Mouse (Mus musculus): ENCODE data around the gene Sowahc.

Gene Sowahc

DNA sequence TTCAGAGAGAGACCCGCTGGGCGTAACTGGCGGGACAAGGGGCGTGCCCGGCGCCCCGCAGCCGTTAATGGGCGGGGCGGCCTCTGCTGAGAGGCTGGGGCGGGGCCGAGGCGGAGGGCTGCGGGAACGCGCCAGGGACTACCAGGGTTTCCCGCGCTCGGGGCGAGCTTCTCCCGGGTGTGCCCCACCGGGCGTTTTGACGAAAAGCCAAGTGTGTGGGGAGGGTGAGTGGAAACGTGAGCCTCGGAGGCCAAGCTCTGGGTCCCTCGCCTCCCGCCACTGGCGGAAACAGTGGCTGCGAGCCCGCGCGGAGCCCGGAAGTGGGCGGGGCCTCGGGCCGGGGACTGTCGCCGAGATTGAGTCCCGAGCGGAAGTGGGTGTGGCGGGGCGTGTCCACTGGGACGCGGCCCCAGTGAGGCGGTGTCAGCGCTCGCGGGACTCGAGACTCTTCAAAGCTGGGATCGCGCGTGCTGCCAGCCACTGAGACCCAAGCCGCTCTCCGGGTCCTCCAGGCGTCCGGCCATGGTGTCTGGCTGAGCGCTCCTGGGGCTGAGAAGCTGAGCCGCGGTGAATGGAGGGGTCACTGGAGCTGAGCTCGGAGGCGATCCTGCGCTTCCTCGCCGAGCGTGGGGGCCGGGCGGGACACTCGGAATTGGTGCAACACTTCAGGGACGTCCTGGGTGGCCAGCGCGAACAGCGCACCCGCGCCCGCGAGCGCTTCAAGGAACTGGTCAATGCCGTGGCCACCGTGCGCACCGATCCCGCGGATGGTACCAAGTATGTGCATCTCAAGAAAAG lies at the start of gene Sowahc, which contains the start of gene Sept10:
TSS of gene Sowahc (plus strand) at position 481 of the 798 bp plus-strand sequence.
TSS of gene Sept10 (minus strand) at position 375 of the 798 bp plus-strand sequence.
- peak; percentile 94 to 98 for DNase-seq (ENCODE audit: low read depth in 1 of 2, low spot score in 2 of 2)

DNA sequence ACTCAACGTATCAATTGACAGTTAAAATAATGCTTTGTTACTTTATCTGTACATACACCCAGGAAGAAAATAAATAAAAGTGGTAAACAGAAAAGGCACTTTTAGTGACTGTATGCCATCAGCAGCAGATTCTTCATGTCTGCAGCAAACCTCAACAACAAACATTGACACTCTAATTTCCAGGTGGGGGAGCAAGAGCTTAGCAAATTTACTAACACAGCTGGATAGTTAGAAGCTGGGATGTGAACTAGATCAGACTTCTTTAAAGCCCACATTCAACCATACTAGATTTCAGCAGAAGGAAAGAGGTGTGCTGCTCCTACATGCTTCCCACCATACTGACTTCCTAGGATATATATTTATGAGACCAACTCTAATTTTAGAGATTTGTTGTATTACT lies 49.2 kb upstream of the Sowahc start:
- DNase-seq (ENCODE audit: low read depth in 1 of 2, low spot score in 2 of 2) = no peak

DNA sequence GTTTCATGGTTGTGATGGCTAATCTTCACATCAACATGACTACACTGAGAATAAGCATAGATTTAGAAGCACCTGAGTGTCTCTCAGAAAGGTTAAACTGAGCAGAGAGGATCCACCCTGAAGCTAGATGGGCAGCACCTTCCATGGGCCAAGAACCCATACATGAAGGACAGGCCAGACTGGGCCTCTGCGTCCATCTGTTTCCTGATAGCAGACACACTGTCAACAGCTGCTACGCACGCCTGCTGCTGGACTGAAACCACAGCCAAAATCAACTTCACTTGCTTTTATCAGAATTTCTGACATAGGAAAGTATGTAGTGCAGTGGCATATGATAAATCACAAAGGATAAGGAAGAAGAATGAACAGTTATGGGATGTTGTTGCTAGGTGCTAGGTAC lies 42.1 kb upstream of the Sowahc start:
- no peak for DNase-seq (ENCODE audit: low read depth in 1 of 2, low spot score in 2 of 2)

DNA sequence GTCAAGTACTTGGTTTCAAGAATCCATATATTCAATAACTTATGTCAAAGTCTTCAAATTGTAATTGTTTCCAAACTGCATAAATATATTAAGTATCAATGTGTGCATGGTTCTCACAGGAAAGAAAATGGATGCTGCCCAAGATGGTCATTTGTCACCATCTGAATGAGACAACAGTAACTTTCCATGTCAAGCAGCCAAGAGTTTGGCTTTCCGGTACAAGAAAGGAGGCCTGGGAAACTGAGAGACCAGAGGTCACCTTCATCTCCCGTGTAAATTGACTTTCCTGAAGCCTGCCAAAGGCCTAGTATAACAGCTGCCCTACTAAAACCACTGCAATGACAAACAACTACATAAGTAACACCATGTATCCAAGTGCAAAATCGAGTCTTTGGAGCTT lies 39.4 kb upstream of the Sowahc start:
- DNase-seq (ENCODE audit: low read depth in 1 of 2, low spot score in 2 of 2) = no peak

DNA sequence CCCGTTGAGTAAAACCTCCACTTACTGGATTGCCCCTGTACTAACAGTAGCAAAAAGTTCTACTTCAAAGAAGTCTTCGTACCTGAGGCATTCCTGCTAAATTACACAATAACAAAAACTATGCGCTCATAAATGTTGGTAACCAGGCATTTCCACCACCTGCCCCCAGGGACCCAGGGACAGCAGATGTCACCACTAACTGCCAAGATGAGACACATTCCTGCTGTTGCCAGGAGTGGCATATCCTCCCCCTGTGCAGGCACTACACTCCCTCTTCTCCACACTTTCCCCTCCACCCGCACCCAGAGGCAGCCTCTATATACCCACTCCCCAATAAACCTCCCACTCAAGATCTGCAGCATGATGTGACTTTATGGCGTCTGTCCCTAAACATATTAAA lies 26.9 kb upstream of the Sowahc start:
- DNase-seq (ENCODE audit: low read depth in 1 of 2, low spot score in 2 of 2) = no peak

DNA sequence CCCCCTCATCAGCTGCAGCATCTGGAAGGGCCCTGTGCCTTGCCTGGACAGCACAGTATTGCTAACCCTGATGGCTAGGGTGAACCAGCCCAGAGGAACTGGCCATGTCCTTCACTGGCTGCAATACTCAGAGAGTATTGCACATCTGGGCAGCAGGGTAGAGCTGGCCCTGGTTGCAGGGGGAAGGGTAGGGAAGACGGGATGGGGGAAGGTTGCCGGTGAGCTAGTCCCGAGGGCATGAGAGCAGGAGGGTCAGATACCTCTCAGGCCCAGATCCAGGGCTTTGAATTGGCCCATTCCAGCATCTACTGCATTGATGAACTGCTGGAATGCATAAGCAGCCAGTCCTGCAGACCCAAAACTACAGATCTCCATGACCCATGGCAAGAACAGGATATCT lies 25.0 kb upstream of the Sowahc start:
- DNase-seq (ENCODE audit: low read depth in 1 of 2, low spot score in 2 of 2) = no peak

DNA sequence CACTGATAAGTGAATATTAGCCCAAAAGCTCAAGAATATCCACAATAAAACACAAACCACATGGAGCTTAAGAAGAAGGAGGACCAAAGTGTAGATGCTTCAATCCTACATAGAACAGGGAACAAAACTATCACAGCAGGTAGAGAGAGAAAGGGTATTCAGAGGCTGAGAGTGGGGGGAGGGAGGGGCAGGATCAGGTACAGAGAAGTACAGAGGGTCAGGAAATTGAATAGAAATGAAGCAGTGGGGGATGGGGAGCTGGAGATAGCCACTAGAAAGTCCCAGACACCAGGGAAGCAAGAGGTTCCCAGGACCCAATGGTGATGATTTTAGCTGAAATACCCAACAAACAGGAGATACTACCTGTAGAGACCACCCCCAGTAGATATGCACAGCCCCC lies 21.7 kb upstream of the Sowahc start:
- DNase-seq (ENCODE audit: low read depth in 1 of 2, low spot score in 2 of 2) = no peak

DNA sequence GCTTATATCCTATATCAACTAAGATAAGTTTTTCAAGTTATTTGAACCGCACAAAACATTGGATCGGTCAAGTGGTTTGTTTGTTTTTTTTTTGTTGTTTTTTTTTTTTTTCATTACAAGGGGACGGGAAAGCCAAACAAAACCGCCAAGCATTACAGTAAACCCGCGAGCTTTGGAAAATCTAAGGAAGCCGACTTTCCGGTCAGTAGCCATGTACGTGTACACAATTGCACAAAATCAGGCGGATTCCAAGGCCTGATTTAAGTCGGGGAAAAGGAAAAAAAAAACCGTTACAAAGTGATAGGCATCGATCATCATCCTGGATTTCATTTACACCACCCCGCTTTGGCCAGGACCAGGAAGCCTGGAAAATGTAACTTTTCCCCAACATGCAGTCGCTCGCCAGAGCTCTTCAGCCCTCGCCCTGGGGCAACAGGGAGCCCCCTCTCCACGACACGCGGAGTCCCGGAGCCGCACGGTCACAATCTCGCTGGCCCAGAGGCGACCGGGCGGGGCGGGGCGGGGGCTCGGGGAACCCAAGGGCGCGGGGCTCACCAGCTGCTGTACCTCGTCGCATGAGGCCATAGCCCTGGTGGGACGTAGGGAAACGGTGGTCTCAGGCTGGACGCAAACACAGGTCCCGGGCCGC lies 805 bp upstream of the Sowahc start:
- no peak for DNase-seq (ENCODE audit: low read depth in 1 of 2, low spot score in 2 of 2)

DNA sequence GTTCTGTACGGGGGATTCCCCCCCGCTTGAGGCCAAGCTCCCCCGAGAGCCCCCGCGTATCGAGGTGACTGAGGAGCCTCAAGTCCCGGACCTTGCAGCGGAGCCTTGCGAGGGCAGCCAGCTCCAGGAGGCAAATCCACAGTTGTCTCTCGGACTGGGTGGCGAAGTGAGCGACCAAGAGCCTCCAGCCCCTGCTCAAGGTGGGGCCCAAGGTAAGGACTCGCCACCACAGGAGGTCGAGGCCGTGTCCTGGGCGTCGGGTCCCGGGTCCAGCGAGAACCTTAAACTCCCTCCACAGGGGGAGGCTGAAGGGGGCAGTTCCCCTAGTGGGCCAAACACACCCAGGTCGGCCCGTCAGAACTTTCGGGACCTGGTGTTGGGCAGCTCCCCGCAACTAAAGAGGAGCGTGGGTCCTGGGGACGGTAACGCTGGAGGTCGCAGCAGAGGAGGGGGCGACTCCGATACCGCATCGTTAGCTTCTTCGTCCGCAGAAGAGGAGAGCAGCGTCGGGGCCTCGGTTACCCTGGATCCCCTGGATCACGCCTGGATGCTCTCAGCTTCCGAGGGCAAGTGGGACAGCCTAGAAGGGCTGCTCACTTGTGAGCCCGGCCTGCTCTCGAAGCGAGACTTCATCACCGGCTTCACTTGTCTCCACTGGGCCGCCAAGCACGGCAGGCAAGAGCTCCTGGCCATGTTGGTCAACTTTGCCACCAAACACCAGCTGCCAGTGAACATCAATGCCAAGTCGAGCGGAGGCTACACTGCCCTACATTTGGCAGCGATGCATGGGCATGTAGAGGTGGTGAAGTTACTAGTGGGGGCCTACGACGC lies 733 bp downstream of the Sowahc start:
- no peak for DNase-seq (ENCODE audit: low read depth in 1 of 2, low spot score in 2 of 2)

DNA sequence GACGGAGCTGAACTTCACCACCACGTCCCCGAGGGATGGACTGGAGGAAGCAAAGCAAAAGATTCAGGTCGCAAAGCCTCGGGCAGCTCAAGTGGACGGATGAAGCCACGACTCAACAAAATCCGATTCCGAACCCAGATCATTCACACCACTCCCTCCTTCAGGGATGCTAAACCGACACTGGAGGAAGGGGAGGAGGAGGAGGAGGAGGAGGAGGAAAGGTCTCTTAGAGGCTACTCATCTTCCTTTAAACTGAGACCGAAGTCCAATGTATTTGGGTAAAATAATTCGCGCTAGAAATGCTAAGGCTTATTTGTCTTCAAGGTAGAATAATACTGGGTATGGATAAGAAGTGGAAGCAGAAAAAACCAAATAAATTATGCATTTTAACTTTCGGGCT lies 1.5 kb downstream of the Sowahc start:
- no peak for DNase-seq (ENCODE audit: low read depth in 1 of 2, low spot score in 2 of 2)

DNA sequence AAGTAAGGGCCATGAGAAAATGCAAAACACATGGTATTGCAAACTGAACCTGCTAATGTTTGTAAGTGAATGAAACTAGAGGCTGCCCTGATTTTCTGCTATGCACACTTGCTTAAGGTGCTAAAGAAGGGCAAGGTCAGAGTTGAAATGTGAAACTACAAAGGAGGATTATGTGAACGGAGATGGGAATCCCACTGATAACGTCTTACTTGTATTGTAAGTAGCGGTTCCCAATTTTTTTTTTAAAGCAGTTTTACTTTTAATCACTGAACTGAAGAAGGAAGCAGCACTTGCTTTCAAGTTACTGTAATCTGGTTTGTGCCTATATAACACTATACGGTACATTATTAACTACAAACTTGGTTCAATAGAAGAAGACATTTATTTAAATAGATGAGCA lies 2.1 kb downstream of the Sowahc start:
- DNase-seq (ENCODE audit: low read depth in 1 of 2, low spot score in 2 of 2) = no peak

DNA sequence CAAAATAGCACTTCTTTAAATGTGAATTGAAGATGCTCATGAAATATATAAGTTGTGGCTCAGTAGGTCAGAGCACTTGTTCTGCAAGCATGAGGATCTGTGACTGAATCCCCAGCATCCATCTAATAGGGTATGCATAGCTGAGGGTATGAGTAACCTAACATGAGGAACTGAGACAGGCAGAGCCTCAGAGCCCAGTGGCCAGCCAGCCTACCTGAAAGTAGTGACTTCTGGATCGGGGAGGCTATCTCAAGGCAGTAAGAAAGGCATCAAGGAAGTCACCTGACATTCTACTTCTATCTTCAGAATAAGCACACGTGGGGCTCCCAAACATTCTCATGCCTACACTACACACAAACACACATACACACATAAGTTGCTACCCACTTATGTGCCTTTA lies 3.4 kb downstream of the Sowahc start:
- DNase-seq (ENCODE audit: low read depth in 1 of 2, low spot score in 2 of 2) = no peak

DNA sequence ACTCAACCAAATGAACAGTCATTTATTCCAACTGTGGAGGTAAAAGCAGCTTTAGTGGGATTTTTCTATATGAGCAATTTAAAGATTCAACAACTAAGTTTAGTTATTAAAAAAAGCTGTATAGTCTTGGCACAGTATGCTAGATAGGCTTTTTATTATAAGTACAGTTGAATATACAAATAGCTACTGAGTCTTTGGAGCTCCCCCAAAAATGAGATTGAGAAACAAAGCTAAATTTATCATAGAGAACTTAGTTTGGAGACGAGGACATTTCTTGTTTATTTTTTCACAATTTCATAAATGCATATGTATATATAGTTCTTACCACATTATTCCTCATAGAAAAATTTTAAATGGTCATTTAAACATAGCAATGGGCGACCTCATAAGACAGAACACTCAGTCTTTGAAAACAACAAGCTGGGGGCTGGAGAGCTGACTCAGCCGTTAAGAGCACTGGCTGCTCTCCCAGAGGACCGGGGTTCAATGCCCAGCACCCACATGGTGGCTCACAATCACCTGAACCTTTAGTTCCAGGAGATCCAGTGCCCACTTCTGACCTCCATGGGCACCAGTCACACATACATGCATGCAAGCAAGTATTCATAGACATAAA lies 7.6 kb downstream of the Sowahc start:
- no peak for DNase-seq (ENCODE audit: low read depth in 1 of 2, low spot score in 2 of 2)

DNA sequence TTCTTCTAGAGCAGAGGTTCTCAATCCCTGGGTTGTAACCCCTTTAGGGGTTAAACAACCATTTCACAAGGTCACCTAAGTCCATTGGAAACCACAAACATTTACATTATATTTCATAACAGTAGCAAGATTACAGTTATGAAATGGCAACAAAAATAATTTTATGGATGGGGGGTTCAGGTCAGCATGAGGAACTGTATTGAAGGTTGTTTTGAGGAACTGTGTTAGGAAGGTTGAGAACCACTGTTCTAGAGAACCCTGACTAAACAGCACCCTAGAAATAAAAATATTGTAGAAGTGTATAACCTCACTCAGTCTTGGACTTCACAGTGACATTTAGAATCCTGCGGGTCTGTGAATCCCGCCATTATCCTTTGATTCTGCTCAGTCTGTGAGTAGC lies 13.5 kb downstream of the Sowahc start:
- no peak for DNase-seq (ENCODE audit: low read depth in 1 of 2, low spot score in 2 of 2)

DNA sequence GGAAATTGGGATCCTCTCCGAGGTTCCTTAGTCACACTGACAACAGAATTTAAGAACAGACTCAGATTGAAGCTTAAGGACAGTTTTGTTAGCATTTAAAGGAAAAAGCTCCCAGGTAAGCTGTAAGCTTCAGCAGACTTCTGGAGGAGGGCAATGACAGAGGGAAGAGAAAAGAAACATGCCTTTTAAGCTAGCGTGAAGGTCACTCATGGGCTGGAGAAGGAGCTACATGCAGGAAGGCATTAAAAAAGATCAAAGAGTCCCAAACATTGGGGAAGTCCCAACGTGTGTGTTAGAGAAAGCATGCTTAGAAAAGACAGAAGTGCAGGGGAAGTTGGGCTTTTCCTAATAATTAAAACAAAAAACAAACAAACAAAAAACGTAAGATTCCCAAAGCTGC lies 14.1 kb downstream of the Sowahc start:
- no peak for DNase-seq (ENCODE audit: low read depth in 1 of 2, low spot score in 2 of 2)

DNA sequence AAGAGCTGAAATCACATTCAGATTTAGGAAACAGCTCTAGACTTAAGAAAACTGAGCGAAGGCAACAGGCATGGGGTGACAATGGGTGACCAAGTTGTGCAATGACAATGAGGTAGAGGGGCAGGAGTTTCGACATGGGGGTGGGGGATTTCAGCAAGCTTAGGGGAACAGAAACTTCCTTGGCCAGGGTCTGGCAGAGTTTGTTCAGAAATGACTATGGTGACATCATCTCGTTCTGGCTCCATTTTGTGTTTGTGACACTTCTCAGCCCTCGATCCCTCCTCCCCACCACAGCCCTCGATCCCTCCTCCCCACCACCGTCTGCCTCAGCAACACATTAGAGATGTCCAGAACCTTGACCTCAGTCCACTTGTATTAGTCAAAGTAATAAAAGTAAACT lies 14.7 kb downstream of the Sowahc start:
- peak; percentile 73 to 77 for DNase-seq (ENCODE audit: low read depth in 1 of 2, low spot score in 2 of 2)

DNA sequence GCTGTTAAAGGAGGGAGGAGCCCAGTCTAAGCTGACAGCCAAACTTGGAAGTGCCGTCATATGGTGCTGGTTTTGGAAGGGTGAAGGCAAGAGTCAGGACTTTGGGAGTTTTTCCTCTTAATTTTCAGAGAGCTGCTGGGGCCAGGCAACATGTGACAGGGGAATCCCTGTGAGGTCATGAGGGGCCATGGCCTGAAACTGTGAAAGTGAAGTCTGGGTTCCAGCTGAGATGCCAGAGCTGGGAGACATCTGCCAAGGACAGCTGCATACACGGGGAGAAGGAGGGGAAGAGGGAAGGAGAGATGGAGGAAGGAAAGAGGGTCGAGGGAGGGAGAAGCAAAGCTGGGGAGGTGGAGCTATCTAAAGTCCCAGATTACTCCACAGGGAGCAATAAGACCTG lies 16.0 kb downstream of the Sowahc start:
- DNase-seq (ENCODE audit: low read depth in 1 of 2, low spot score in 2 of 2) = no peak

DNA sequence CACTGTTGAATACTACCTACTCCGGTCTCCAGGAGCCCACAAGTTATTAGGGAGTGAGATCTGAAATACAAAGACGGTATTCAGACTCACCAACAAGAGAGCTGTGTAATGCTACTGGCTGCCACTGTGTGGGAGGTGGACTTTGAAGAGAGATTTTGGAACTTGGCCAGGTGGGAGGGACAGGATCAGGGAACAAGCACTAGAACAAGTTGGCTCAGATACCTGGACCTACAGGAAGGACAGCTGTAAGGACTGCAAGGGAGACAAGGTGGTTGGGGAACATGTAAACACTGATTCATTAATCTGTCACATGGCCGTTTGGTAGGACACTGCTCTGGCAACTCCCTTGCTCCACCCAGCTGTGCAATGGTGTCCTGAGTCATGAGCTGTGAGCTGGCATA lies 19.4 kb downstream of the Sowahc start:
- DNase-seq (ENCODE audit: low read depth in 1 of 2, low spot score in 2 of 2) = no peak

DNA sequence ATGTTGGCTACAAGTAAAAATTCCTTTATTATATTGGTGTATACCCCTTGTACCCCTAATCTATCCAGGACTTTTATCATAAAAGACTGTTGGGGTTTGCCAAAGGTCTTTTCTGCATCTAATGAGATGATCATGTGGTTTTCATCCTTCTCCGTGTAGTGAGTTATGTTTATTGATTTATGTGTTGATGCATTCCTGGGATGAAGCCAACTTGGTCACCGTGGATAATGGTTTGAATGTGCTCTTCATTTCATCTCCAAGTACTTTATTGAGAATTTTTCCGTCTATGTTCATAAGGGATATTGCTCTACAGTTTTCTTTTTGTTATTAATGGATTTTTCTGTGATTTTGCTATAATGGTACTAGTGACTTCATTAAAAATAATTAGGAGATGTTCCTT lies 27.8 kb downstream of the Sowahc start:
- no peak for DNase-seq (ENCODE audit: low read depth in 1 of 2, low spot score in 2 of 2)

DNA sequence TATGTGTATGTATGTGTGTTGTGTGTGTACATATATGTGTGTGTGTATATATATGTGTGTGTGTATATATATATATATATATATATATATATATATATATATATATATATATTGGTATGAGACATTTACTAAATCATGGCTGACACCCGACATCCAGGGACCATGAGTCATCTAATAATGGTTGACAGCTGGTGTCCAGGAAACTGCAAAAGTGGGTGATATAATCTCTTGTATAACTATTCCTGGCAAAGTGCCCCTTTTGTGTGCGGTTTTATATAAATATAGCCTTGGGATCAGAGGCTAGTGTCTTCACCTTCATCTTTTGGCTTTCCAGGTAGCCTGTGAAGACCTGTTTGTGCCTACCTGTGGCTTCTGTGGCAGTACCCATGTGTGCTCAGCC lies 28.9 kb downstream of the Sowahc start:
- no peak for DNase-seq (ENCODE audit: low read depth in 1 of 2, low spot score in 2 of 2)

DNA sequence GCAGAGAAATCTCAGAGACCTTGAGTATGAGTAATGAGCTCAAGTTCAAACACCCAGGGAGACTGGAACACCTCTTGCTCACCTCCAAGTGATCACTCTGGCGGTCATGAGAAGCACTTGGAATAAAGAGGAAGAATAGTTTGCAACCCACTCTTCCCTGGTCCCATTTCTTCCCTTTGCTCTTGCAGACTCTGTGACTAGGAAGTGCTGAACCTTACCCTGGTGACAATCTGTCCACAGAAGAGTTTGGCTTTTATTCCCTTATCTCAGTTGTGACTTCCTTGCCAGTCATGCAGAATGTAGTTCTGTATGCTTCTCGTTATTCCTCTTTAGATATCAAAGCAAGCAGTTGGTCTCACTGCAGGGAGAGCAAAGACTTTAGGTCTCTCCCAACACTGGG lies 30.2 kb downstream of the Sowahc start:
- no peak for DNase-seq (ENCODE audit: low read depth in 1 of 2, low spot score in 2 of 2)

DNA sequence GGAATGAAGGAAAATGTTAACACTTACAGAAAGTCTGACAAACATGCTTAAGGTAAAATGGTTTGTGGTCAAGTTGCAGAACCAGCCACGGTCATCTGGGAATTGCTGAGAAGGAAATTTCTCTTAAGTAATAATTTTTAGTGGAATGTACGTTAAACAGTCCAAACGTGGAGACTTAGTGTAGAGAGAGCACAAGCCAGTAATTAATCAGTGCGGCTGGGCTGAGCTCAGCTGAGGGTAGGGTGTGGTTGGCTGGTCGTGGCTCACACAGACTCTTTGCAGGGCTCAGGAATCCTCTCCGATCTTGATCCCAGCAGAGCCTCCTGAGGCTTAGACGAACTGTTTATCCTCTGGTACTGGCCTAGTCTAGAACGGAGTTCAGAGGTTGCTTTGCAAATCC lies 30.6 kb downstream of the Sowahc start:
- no peak for DNase-seq (ENCODE audit: low read depth in 1 of 2, low spot score in 2 of 2)

Measured in monocyte, adult 2 months (primary cell).